Mouse (Mus musculus) retina, adult 2 months (tissue): ENCODE data around the gene Dync1i2.
A peak's percentile ranks its signal among the peaks of the same experiment; 100 is the strongest.

Experiments used
- DNase-seq: peaks from one replicate; pipeline ENCODE4 v3.0.0-alpha.2; 2012; ENCODE audit warnings: low read depth, low spot score

Dync1i2 gene

DNA sequence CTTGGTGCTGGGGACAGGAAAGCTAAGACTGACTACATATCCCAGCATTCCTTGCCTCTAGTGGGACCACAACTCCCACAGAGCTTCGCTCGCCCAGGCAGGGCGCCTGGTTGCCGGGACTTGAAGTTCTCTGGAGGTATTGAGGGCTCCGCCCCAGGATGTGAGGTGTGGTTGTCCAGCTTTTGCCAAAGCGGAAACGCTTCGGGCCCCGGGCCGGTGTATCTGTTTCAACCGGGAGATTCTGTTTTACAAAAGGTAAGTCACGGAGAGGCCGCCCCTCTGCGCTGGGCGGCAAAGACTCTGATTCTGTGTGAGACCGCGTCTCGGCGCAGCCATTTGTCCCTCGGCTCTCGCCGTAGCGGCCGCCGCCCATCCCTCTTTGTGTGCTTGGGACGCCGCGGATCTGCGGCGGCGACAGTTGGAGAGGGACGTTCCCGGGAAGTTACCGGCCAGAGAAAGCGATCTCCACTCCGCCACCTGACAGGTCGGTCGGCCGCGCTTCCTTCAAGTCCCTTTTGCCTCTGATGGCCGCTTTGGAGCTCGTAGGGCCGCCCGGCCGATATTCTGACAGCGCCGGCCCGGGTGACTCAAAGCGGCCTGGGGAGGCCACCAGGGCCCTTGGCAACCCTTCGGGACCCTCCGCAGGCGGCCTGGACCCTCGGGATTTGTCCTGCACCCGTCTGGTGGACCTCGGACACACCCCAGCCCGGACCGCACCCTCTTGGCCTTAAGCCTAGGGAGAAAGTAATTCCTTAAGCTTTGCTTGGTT is at the start of gene Dync1i2:
Gene Dync1i2, plus strand, starts transcription at position 116 of the 769 bp plus-strand sequence.
- peak; percentile 87 for DNase-seq

DNA sequence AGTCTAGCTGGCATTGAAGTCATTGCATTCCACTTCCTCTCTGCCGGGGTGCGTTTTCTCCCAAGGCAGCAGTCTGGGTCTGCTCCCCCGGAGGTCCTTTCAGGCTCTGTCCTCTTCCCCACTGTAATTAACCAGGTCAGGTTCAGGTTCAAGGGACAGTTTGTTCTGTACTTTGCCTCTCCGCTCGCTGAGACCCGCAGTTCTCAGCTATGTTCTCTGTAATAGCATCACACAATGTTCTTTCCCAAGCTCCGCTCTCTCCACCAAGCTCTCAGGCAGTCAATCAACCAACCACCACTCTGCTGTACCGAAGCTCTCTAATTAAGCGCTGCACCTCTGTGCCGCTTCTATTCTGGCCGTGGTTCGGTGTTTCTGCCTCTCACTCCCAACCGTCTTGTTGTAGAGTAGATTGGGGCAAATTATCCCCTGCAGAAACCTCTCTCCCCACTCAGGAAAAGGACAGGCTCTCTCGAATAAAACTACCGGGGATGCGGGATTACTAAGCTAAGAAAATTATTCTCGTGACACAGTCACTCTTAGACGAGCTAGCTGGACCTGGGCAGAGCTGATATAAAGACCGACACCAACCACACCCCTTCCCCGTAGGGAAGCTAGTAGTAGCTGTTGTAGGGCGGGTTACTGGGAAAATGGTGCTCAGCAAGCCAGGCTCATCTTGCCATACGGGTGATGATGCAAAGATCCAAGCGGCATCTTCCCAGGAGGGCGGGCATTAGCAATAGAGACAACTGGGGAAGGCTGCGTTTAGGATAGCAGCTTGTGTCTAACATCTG is 48.5 kb upstream of the Dync1i2 start:
- no peak for DNase-seq

GRCm38 (mm10) chr2:71167211-71167610 is 44.3 kb upstream of the Dync1i2 start:
- DNase-seq = no peak

GRCm38 (mm10) chr2:71168461-71169021 is 43.0 kb upstream of the Dync1i2 start:
- no peak for DNase-seq

DNA sequence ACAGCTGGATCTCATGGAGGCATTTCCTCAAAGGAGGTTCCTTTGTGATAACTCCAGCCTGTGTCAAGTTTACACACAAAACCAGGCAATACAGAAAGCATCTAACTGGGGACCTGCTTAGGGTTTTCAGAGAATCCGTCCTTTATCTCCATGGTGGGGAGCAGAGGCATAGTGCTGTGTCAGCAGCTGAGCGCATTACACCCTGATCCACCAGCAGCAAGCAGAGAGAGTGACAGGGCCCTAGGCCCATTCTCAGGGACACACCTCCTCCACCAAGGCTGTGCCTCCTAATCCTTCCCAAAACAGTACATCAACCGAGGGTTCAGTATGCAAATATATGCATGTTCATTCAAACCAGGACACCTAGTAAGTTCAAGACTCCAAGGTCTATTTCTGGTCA is 38.5 kb upstream of the Dync1i2 start:
- DNase-seq = no peak

- DNase-seq = no peak
Observed at GRCm38 (mm10) chr2:71176329-71177249, 34.9 kb upstream of the Dync1i2 start.

- no peak for DNase-seq
Observed at GRCm38 (mm10) chr2:71177250-71177615, 34.3 kb upstream of the Dync1i2 start.

DNA sequence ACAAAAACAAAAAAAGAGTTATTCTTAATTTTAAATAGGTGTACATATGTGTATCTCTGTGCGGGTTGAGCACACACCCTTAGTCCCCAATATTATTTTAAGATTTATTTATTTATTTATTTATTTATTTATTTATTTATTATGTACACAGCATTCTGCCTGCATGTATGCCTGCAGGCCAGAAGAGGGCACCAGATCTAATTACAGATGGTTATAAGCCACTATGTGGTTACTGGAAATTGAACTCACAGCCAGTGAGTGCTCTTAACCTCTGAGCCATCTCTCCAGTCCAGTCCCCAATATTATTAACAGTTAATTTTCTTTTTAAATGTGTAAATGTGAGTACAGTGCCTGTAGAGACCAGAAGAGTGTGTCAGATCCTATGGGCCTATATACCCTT is 33.7 kb upstream of the Dync1i2 start:
- no peak for DNase-seq

DNA sequence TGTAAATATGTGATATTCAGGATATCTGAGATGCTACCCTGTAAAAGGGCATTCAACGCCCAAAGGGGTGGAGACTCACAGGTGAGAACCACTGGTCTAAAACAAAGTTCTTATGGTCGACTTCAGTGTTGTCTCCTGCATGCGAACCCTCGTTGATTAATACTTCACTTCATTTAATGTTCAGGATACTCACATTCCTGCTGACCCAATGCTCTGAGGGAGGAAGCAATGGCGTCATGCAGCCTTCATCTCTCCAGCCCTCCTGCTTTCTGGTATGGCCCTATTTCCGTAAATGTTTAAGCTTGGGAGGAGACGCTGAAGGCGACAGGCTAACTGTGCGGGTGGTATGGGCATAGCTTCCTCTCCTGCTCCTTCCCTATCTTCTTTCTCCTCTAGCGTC is 31.8 kb upstream of the Dync1i2 start:
- no peak for DNase-seq

DNA sequence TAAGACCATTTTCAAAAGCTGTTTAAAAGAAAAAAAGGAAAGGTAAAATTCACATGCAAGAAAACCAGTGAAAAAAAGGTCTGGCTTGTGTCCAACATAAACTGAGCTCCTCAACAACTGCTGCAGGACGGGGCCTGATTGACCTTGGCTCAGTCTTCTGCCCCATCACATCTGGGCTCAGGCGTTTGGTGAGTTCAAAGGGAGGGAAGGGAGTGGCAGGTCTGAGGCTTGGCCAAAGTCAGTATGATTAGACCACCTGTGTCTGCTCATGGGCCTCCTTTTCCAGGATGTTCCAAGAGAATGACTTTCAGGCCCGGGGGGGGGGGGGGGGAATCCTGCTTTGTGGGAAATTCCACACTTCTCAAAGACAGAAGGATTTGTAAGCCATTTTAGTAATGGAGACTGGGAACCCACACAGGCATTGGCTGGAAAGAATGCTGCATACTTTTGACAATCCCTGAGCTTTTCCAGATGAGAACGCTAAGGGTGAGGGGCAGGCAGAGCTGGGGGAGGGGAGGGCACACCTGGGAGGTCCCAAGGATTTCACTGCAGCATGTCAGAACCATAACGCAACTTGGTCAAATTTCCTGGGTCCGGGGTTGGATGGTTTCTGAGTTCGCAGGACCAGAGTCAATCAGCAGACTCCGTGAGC is 30.8 kb upstream of the Dync1i2 start:
- no peak for DNase-seq

DNA sequence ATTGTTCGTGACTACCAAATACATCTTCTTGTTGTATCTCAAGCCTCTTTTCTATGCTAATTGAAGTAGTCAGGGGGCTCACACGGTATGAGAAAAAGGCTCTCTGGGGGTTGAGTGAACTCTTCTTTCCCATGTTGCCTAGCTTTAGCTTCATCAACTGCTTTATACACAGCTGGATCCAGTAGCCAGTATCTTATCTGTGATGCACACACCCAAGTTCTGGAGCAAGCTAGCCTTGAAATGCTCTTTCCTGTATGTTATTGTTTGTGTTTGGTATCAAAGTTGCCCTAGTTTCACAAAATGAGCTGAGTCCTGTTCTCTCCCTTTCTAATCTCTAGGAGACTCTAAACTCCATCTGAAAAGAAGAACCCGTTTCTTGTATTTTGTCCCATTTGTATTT is 23.6 kb upstream of the Dync1i2 start:
- DNase-seq = no peak

- DNase-seq = no peak
Observed at GRCm38 (mm10) chr2:71188861-71189260, 22.6 kb upstream of the Dync1i2 start.

DNA sequence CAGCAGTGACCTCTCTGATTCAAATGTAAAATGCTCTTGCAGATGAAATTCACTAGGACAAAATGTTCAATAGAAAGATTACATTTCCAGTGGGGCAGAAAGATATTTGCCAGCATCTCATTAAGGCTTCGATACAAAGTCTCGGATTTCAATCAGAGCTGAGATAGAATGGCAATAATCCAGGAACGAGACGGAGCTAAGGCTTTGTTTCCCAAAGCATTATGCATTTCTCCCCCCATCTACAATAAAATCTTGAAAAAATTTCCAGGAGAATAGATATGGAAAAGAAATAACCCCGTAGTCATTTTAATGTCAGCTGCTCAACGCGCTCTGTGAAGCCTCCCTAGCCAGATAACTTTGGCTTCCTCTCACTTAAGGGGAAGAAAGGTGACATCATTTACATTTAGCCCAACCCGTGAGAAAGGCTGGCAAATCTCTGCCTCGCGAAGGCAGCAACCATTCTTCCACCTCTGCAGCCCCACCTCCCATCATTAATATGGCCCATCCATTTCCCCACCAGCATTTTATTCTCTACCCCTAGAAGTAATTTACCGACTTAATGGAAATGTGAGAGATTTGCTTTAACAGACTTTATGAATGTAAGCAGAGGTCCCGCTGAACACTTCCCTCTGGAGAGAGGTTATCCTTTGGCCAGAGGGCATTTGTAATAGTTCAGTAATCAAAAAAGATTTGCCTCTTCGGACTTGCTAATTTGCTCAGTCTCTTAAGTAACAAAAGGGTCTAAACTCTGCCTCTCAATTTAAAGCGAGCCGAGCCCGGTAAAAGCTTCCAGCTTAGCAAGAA is 19.9 kb upstream of the Dync1i2 start:
- no peak for DNase-seq

GRCm38 (mm10) chr2:71192195-71192807 is 19.2 kb upstream of the Dync1i2 start:
- DNase-seq = no peak

DNA sequence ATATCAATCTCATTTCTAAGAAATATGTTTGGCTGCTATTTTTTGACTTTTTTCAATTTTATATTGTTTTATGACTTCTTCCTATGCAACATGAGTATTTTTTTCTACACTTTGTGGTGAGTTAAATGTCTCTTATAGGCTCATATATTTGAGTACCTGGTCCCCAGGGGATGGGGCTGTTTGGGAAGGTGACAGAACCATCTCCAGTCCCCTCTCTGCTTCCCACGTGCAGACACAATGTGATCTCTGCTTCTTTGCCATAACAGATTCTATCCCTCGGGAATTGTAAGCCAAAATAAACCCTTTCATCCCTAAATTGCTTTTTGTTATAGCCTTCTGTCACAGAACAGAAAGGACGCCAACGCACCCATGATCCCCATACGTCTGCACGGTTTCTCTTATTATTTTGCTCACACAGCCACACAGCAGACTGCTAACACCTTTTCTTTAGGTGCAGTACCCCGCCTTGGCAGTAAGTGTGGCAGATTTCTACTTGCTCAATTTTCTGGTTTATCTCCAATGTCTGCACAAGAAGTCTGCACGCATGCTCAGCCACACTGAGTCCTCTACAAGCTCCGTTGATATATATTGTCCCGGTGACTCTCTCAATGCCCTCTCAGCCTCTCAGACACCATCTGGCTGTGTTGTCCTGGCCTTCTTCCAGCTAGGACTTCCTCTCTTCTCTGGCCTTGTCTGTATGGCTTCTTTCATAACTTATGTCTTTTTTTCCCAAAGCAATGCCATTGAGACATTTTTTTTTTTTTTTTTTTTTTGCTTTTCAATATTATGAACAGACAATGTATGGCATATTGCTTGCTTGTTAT is 17.2 kb upstream of the Dync1i2 start:
- no peak for DNase-seq

DNA sequence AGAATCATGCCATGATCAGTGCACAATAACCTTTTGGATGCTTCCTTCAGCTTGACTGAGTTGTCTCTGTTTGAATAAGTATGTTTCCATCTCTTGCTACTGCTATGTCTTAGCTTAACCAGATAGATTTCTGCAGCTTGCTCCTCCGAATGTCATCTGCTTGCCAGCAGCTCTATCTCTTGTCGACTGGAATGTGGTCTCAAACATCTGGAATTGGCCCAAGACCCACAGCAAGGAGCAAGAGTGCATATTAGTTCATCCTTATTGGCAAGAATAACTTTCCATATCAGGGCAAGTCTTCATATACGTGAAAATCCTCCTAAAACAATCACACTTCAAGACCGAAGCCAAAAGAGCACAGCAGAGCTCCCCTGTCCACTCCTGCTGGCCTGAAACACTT is 14.6 kb upstream of the Dync1i2 start:
- no peak for DNase-seq

- DNase-seq = no peak
Observed at GRCm38 (mm10) chr2:71198907-71199306, 12.6 kb upstream of the Dync1i2 start.

GRCm38 (mm10) chr2:71200485-71200884 is 11.0 kb upstream of the Dync1i2 start:
- DNase-seq = no peak

- DNase-seq = no peak
Observed at GRCm38 (mm10) chr2:71201886-71202285, 9.6 kb upstream of the Dync1i2 start.
